Mouse (Mus musculus) telencephalon, adult 2 months (tissue): ENCODE results near the gene Dhcr24.

Experiments used
- DNase-seq: peaks from one replicate; pipeline ENCODE4 v3.0.0-alpha.2; 2011; ENCODE audit warnings: low read depth, low spot score

Dhcr24 gene

GRCm38 (mm10) chr4:106560213-106560845 lies 509 bp upstream of the Dhcr24 start:
- DNase-seq: no peak

DNA sequence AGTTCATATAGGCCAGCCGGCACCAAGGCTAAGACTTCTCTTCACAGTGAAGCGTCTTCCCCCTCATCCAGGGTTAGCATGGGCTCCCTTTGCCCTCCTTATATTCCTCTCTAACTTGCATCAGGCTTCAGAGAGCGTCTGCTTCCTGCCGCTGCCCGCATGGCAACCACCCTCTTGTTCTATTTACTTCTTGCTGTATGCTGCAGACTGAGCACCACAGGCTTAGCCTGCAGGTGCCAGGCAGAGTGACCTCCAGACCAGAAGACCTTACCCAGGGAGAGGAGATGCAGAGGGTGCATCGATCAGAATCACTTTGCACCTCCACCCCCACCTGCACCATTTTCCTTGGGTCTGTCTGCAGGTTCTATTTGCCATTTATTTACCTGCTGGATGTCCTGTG lies 1.2 kb downstream of the Dhcr24 start:
- no peak for DNase-seq

DNA sequence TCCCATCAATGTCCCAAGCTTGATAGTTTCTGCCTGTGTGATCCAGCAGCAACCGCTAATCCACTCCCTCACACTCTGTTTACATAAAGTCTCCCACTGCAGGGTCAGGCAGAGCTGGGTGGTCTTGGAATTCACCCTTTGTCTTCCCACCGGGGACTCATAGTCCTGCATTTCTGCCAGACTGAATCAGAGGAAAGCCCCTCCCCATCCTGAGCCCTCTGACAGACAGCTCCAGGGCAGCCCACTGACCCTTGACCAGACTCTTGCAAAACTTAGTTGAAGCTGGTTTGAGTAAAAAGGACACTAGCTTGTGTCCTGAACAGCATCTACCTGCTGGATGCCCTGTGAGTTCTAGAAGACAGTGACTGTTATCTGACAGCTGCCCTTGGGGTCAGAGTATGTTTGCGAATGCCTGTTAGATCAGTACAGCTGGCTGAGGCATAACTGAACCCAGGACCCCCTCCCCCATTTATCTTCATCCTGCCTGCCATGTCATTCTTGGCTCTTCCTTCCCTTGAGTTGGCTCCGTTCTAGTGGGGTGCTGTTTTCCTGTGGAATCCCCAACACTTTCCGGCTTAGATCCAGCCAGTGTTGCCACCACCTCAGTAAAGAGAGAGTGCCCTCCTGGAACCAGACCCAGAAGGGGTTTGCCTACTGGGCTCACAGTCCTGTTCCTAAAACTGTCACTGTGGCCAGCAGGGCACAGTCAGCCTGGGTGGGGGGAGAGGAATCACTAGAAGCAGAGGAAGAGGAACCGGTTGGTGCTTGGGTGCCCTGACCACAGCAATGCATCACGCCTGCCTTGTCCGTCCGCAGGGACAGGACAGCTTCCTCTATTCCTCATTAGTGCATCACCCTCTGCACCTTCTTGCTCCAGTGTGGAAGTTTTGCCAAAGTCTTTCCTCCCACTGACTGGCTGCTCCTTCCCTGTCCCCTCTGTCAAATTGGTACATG lies 2.3 kb downstream of the Dhcr24 start:
- no peak for DNase-seq

- no peak for DNase-seq
These were observed 3.3 kb downstream of the Dhcr24 start for GRCm38 (mm10) chr4:106564161-106564560.

- no peak for DNase-seq
These were observed 8.8 kb downstream of the Dhcr24 start for GRCm38 (mm10) chr4:106569680-106570079.

GRCm38 (mm10) chr4:106571081-106571724 lies 10.4 kb downstream of the Dhcr24 start:
- peak; percentile 46 for DNase-seq

DNA sequence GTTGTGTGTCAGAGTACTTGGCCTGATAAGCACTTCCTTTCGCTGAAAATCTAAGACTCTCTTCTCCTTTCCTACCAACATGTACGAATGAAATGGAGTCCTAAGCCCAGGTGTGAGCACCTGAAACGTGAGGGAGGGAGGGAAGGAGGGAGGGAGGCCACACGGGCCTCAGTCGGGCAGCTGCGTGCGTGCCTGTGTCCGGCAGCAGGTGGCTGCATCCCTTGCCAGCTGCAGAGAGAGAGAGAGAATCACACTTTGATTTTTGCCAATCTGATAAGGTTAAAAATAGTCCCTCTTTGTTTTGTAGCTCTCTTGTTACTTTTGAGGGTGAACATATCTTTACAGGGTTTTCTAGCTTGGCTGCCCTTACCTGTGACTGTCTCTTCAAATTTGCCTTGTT lies 14.2 kb downstream of the Dhcr24 start:
- no peak for DNase-seq

GRCm38 (mm10) chr4:106577511-106577910 lies 16.7 kb downstream of the Dhcr24 start:
- no peak for DNase-seq

GRCm38 (mm10) chr4:106581176-106581864 lies 20.5 kb downstream of the Dhcr24 start:
- peak; percentile 60 for DNase-seq

DNA sequence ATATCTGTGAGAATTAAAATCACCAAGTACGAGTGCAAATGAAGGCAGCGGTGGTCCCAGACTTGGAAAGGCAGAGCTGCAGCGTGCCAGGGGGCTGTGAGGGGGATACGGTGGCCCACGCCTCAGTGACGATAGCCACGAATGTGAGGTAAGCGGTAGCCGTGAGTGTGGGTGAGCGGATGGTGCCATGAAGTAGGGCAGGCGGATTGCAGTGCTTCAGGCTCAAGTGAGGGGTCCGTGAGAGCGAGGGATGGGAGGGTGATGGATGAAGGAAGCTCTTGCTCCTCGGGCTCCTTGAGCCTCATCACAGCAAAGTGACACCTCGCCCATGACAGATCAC lies 21.0 kb downstream of the Dhcr24 start:
- DNase-seq: no peak

GRCm38 (mm10) chr4:106582428-106583153 lies 21.8 kb downstream of the Dhcr24 start:
- no peak for DNase-seq

DNA sequence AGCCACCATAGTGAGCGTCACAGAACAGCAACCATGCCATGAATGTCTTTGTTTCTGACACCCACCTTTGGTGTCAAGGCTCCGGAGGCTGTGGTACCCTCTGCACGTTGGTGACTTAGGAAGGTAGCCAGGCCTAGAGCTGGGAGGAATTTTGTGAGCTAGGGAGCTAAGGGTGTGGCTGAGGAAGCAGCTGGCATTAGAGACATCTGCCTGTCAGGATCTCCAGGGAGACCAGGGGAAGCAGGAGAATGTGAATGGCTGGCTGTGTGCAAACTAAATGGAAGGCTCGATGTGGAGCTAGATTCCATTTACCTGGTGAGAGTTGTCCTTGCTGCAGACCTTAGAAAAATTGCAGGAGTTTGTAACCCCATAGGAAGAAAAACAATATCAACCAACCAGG lies 23.8 kb downstream of the Dhcr24 start:
- no peak for DNase-seq

- no peak for DNase-seq
These were observed 26.2 kb downstream of the Dhcr24 start for GRCm38 (mm10) chr4:106587075-106587474.

DNA sequence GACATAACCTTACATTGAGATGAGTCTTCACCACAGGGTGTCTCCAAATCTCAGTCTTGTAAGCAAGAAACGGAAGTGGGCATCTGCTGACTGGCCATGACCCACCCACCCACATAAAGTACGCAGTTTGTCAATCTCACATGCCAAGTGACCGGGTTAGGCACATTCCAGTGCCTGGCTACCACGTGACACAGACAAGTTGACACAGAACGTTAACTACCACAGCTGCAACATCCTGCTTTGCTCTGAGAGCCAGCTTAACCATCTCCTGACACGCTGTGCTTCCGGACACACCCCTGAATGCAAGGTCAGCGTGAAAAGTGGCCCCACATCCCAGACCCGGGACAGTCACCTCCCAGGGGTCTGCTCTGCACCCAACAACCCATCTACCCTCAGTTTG lies 29.3 kb downstream of the Dhcr24 start:
- no peak for DNase-seq

GRCm38 (mm10) chr4:106590871-106591270 lies 30.0 kb downstream of the Dhcr24 start:
- DNase-seq: no peak

DNA sequence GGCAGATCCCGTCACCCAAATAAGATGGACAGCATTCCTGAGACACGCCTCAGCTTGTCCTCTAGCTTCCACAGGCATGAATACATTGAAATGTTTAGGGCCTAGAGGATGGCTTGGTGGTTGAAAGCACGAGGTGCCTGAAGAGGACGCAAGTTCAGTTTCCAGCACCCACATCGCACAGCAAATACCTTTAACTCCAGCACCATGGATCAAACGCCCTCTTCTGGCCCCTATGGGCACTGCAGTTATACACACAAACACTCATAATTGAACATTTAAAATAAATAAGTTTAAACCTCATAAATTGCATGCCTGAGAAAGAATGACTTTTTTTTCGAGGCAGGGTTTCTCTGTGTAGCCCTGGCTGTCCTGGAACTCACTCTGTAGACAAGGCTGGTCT lies 32.8 kb downstream of the Dhcr24 start:
- no peak for DNase-seq

DNA sequence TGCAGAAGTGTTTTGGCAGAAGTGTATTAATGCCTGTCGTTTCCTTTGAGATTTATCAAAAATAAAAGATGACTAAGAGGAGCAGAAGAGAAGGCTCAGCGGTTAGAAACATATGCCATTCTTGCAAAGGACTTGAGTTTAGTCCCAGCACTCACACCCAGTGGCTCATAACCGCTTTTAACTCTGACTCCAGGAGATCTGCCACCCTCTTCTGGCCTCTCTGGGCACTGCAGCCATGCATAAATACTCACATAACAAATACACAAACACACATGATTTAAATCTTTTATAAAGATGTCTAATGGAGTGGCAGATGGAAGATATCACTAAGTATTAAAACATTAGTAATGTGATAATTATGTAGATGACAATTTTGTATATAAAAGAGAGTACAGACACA lies 35.4 kb downstream of the Dhcr24 start:
- DNase-seq: no peak

- DNase-seq: no peak
These were observed 36.2 kb downstream of the Dhcr24 start for GRCm38 (mm10) chr4:106597055-106597454.

- DNase-seq: no peak
These were observed 36.9 kb downstream of the Dhcr24 start for GRCm38 (mm10) chr4:106597741-106598140.

DNA sequence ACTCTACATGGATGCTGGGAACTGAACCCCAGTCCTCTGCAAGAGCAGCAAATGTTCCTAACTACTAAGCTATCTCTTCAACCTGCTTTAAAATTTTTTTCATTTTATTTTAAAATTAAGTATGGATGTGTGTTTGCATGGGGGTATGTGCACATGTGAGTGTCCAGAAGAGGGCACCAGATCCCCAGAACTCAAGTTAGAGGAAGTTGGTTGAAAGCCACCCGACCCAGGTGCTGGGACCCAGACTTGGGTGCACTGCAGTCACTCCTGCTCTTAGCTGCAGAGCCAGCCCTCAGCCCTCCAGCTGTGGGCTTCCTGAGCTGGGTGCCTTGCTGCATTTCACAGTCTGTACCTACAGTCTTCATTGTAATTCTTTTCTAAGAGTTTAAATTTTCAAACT lies 38.6 kb downstream of the Dhcr24 start:
- no peak for DNase-seq

- no peak for DNase-seq
These were observed 39.9 kb downstream of the Dhcr24 start for GRCm38 (mm10) chr4:106600770-106601169.
